In genomic region chr2:156420327-156420693, GRCm38 (mm10) we compare ENCODE assay signal across 8 mouse cellular contexts. TPM values are rescaled to one million over a fixed set of nuclear protein-coding genes. Genes with fewer than 3 reads are reported as not detected.
A peak's percentile ranks its signal among the peaks of the same experiment; 100 is the strongest.
DNase-seq lines count a peak whose midpoint lies in the region; ATAC-seq and TF ChIP-seq lines count a peak whose summit lies in the region.

No protein-coding gene starts in this region.

- no peaks in the 10 kb centered on the region for H3K36me3 ChIP-seq in erythroblast, embryonic 14.5 days (ENCODE audit: control insufficient read depth)
- H3K36me3 ChIP-seq in neural tube, embryonic 11.5 days (ENCODE audit: control insufficient read depth, insufficient read depth, low read length): no peaks in the 10 kb centered on the region
- H3K36me3 ChIP-seq in limb, embryonic 11.5 days (ENCODE audit: control insufficient read depth, insufficient read depth, low read length): no peaks in the 10 kb centered on the region

- peak overlapping the region; percentile 94 for H3K4me2 ChIP-seq in neural tube, embryonic 11.5 days (ENCODE audit: low read depth)
- H3K4me2 ChIP-seq in limb, embryonic 11.5 days (ENCODE audit: low read depth, severe bottlenecking): peak overlapping the region; percentile 97

- WGBS in neural tube, embryonic 11.5 days: 7% methylated on average over 14 of the region's 14 CpGs
- WGBS in limb, embryonic 11.5 days: 7% methylated on average over 14 of the region's 14 CpGs
- 35% methylated on average over 14 of the region's 14 CpGs for WGBS in olfactory bulb, adult 2 months

- DNase-seq in neural tube, embryonic 11.5 days (ENCODE audit: low spot score): no peak
- no peak for DNase-seq in neural tube, embryonic 10.5 days (ENCODE audit: extremely low spot score, low spot score)
- no peak for DNase-seq in limb, embryonic 11.5 days (ENCODE audit: low spot score)
- no peak for DNase-seq in right cerebral cortex, postnatal 25 days
- DNase-seq in layer of hippocampus, adult 9-11 months: no peak

- TF ChIP-seq POLR2A in olfactory bulb, adult 2 months (IDR thresholded peaks at IDR 0.05; ENCODE audit: insufficient read depth, low read depth, low read length): no peak

- H3K27ac ChIP-seq in neural tube, embryonic 11.5 days (ENCODE audit: low read depth, low read length): peak overlapping the region; percentile 29; the same call in 1 of the 2 replicates
- H3K27ac ChIP-seq in limb, embryonic 11.5 days (replicated peaks; ENCODE audit: low read depth, low read length): no peak overlapping the region
- H3K27ac ChIP-seq in olfactory bulb, adult 2 months (ENCODE audit: insufficient read depth, low read depth, low read length): no peak overlapping the region

- H3K9me3 ChIP-seq in erythroblast, embryonic 14.5 days (ENCODE audit: control insufficient read depth, low read length): peaks cover 4% of the 10 kb centered on the region; the same call in 1 of the 2 replicates
- no peaks in the 10 kb centered on the region for H3K9me3 ChIP-seq in neural tube, embryonic 11.5 days (ENCODE audit: control insufficient read depth, low read length)
- H3K9me3 ChIP-seq in limb, embryonic 11.5 days (ENCODE audit: control insufficient read depth, low read length): no peaks in the 10 kb centered on the region

- no peak for ATAC-seq in erythroblast, adult 5-6 weeks (replicated peaks; ENCODE audit: low FRiP score, poor library complexity, severe bottlenecking)
- ATAC-seq in neural tube, embryonic 11.5 days (ENCODE audit: insufficient read depth, low FRiP score, low TSS enrichment): peak; percentile 48; the same call in 1 of the 2 replicates
- no peak for ATAC-seq in limb, embryonic 11.5 days (ENCODE audit: insufficient number of reproducible peaks, low FRiP score, low TSS enrichment, low read depth)

- H3K4me1 ChIP-seq in erythroblast, embryonic 14.5 days (ENCODE audit: control insufficient read depth): peaks cover 8% of the 10 kb centered on the region
- no peaks in the 10 kb centered on the region for H3K4me1 ChIP-seq in neural tube, embryonic 11.5 days (ENCODE audit: control insufficient read depth, insufficient read depth, low read length)
- peaks cover 8% of the 10 kb centered on the region; the same call in 1 of the 2 replicates for H3K4me1 ChIP-seq in limb, embryonic 11.5 days (ENCODE audit: control insufficient read depth, insufficient read depth, low read length)
- peaks cover 11% of the 10 kb centered on the region; the same call in 1 of the 2 replicates for H3K4me1 ChIP-seq in olfactory bulb, adult 2 months (ENCODE audit: control insufficient read depth, insufficient read depth, low read length)

- H3K4me3 ChIP-seq in erythroblast, embryonic 14.5 days (replicated peaks): peak overlapping the region; percentile 32
- peak overlapping the region; percentile 61 for H3K4me3 ChIP-seq in neural tube, embryonic 11.5 days (ENCODE audit: low read depth, low read length)
- peak overlapping the region; percentile 65 for H3K4me3 ChIP-seq in limb, embryonic 11.5 days (ENCODE audit: low read depth, low read length)
- H3K4me3 ChIP-seq in olfactory bulb, adult 2 months (ENCODE audit: insufficient read depth, low read depth, low read length): peak overlapping the region; percentile 51

- H3K27me3 ChIP-seq in erythroblast, embryonic 14.5 days (ENCODE audit: control insufficient read depth): peaks cover 75% of the 10 kb centered on the region
- H3K27me3 ChIP-seq in neural tube, embryonic 11.5 days (ENCODE audit: control insufficient read depth, insufficient read depth, low read length): peaks cover 42% of the 10 kb centered on the region
- peaks cover 43% of the 10 kb centered on the region for H3K27me3 ChIP-seq in limb, embryonic 11.5 days (ENCODE audit: control insufficient read depth, insufficient read depth, low read length)

- peak overlapping the region; percentile 68 for H3K9ac ChIP-seq in neural tube, embryonic 11.5 days (ENCODE audit: low read length)
- H3K9ac ChIP-seq in limb, embryonic 11.5 days (ENCODE audit: low read length): peak overlapping the region; percentile 72

- TF ChIP-seq CTCF in olfactory bulb, adult 2 months (IDR thresholded peaks at IDR 0.05; ENCODE audit: insufficient read depth, low read depth, low read length): no peak

RNA-seq across cellular contexts. Expression of gene Epb41l1, which starts 0.4 kb away (rescaled TPM):
- 0.31 and 0.39 TPM in 2 replicates for polyA plus RNA-seq in erythroblast, embryonic 14.5 days (2012)
- under 0.01 and 2.5 TPM in 2 replicates for total RNA-seq in erythroblast, adult 5-6 weeks (2015; ENCODE audit: low replicate concordance)
- 0.34 and 0.84 TPM in 2 replicates for total RNA-seq in erythroblast, adult 5-6 weeks (2017; ENCODE audit: low replicate concordance)
- polyA plus RNA-seq in neural tube, embryonic 11.5 days (2014; fragmentation: Nextera tagmentation; extraction: Ambion mirVana): 3.9 and 4.4 TPM in 2 replicates
- 2.1 and 2.2 TPM in 2 replicates for polyA plus RNA-seq in limb, embryonic 11.5 days (2014; fragmentation: Nextera tagmentation; extraction: Ambion mirVana)
- polyA plus RNA-seq in olfactory bulb, adult 2 months (2012; ENCODE audit: insufficient read depth, insufficient read length, low replicate concordance, missing spikeins): 51.4 and 207 TPM in 2 replicates
